Mouse (Mus musculus): ENCODE results near the gene Ndufaf3. TPM values are rescaled to one million over a fixed set of nuclear protein-coding genes. Genes with fewer than 3 reads are reported as not detected.
A peak's percentile ranks its signal among the peaks of the same experiment; 100 is the strongest.

The Ndufaf3 gene
- total and polyA plus RNA-seq, 2 experiments from 2014 or later: 56.9 to 93.8 TPM

DNA sequence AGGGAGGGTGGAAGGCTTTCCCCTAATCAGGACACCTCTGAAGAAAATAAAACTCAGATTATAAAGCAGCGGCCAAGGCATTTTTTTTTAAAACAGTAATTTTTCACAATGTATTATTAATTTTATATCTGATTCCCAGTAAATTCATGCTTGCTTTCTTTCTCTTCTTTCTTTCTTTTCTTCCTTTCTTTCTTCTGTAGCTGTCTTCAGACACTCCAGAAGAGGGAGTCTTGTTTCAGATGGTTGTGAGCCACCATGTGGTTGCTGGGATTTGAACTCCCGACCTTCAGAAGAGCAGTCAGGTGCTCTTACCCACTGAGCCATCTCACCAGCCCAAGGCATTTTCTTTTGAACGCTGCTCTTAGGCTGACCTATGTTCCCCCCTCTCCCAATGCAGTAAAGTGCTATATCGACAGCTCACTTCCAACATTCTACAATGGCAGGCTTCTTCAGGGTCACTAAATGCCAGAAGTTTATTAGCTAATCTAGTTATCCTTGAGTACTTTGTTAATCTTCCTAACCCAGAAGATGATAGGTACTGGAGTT lies 31.9 kb upstream of the Ndufaf3 start:
- DNase-seq (ENCODE audit: low spot score): peak; percentile 27
- ATAC-seq (ENCODE audit: low FRiP score): no peak
- Histone ChIP-seq H3K4me2 (ENCODE audit: low read depth, low read length, poor library complexity, severe bottlenecking) (no peak overlapping the region), H3K4me1 (ENCODE audit: insufficient read depth, low read length) (no peaks in the 10 kb centered on the region), H3K27ac (ENCODE audit: low read depth, low read length) (no peak overlapping the region), H3K36me3 (ENCODE audit: insufficient read depth, low read length) (peaks cover 14% of the 10 kb centered on the region), H3K27me3 (ENCODE audit: insufficient read depth, low read length) (no peaks in the 10 kb centered on the region), H3K9ac (replicated peaks; ENCODE audit: low read length, poor library complexity, severe bottlenecking) (no peak overlapping the region), H3K4me3 (ENCODE audit: low read depth, low read length) (no peak overlapping the region), H3K9me3 (ENCODE audit: low read length) (no peaks in the 10 kb centered on the region)
- 83% methylated on average over 4 of the region's 4 CpGs for WGBS
- no peak for TF ChIP-seq CTCF (IDR thresholded peaks at IDR 0.05)

DNA sequence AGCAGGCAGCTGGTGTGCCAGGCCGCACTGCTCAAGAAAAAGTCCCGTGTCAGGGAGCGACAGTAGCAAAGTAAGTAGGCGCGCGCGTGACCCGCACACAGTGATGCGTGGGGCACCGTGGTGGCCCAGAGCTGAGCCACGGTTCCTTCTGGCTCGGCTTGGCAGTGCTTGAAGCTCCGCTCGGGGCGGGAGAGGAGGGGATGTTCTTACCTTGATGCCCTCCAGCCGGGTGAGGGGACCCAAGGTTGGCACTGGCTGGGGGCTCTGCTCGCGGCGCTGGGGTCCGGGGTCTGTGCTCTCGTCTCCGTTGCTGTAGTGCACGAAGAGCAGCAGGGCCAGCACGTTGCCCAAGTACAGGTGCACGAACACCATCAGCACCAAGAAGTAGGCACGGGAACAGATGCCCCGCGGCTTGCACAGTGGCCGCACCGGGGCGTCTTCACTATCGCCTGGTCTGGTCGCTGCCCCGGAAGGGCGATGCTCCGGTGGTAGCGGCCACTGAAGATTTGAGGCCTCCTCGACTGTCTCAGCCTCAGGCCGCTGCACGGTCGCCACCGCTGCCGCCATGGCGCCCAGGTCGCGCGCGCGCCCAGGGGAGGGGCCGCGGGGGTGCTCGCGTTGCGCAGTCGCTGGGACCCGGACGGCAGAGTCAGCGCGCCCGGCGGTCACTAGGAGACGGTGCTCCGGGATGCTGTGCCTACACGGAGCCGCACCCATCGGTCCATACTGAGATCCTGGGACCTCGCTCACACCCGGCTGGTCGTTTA lies 29.9 kb upstream of the Ndufaf3 start, which contains the start of gene P4htm:
Gene P4htm, minus strand, starts transcription at position 670 of the 767 bp plus-strand sequence.
- WGBS: under 1% methylated on average over 62 of the region's 69 CpGs
- H3K27ac ChIP-seq (ENCODE audit: low read depth, low read length): peak within 1 kb of the TSS; percentile 85
- no peaks in the 10 kb centered on the region for H3K27me3 ChIP-seq (ENCODE audit: insufficient read depth, low read length)
- H3K4me3 ChIP-seq (ENCODE audit: low read depth, low read length): peak within 1 kb of the TSS; percentile 74
- no peaks in the 10 kb centered on the region; the same call in 1 of the 2 replicates for H3K36me3 ChIP-seq (ENCODE audit: insufficient read depth, low read length)
- ATAC-seq (ENCODE audit: low FRiP score): peak; percentile 89
- no peaks in the 10 kb centered on the region for H3K9me3 ChIP-seq (ENCODE audit: low read length)
- H3K4me1 ChIP-seq (ENCODE audit: insufficient read depth, low read length): no peaks in the 10 kb centered on the region
- peak; percentile 75 for DNase-seq (ENCODE audit: low spot score)
- peak within 1 kb of the TSS; percentile 87 for H3K9ac ChIP-seq (replicated peaks; ENCODE audit: low read length, poor library complexity, severe bottlenecking)
- H3K4me2 ChIP-seq (ENCODE audit: low read depth, low read length, poor library complexity, severe bottlenecking): peak within 1 kb of the TSS; percentile 94
- TF ChIP-seq CTCF (IDR thresholded peaks at IDR 0.05): no peak

DNA sequence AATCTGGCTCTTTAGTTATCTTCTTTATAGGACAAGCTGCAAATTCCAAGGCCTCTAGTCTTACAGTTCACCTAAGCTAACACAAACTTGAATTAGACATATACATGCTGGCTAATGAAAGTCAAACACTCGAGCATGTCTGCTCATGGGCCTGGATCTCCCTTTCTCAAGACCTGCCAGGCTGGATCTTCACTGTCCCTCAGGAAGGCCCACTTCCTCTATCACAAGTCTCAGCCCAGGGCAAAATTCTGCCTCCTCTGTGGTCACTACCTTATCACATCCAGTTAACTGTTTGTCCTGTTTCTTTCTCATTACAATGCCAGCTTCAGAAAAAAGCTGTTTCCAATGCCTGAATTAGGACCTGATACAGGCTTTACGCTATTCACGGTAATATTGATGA lies 27.1 kb upstream of the Ndufaf3 start:
- DNase-seq (ENCODE audit: low spot score) (no peak), ATAC-seq (ENCODE audit: low FRiP score) (no peak)
- no peaks in the 10 kb centered on the region for H3K4me1 ChIP-seq (ENCODE audit: insufficient read depth, low read length)
- H3K36me3 ChIP-seq (ENCODE audit: insufficient read depth, low read length): no peaks in the 10 kb centered on the region
- TF ChIP-seq CTCF (IDR thresholded peaks at IDR 0.05): no peak
- no peak overlapping the region for H3K27ac ChIP-seq (ENCODE audit: low read depth, low read length)
- H3K4me2 ChIP-seq (ENCODE audit: low read depth, low read length, poor library complexity, severe bottlenecking): no peak overlapping the region
- H3K4me3 ChIP-seq (ENCODE audit: low read depth, low read length): no peak overlapping the region
- no peak overlapping the region for H3K9ac ChIP-seq (replicated peaks; ENCODE audit: low read length, poor library complexity, severe bottlenecking)
- 87% methylated on average over 3 of the region's 3 CpGs for WGBS
- no peaks in the 10 kb centered on the region for H3K9me3 ChIP-seq (ENCODE audit: low read length)
- no peaks in the 10 kb centered on the region for H3K27me3 ChIP-seq (ENCODE audit: insufficient read depth, low read length)

DNA sequence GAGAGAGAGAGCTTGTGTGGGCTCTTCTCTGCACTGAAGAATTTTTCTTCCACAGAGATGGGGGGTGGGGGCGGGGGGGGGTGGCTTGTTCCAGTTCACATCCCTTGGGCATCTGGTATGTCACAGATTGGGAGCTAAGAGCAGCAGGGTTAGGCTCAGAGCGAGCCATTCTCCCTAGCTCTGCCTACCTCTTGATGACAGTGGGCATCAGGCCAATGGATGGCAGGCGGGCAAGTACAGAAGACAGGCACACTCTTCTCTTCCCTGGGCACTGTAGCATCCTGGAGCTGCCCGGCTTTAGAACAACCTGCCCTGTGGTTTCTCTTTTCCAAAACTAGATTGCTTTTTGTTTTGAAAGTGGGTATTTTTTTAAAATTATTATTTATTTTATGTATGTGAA lies 24.2 kb upstream of the Ndufaf3 start:
- 84% methylated on average over 4 of the region's 4 CpGs for WGBS
- Histone ChIP-seq H3K27ac (ENCODE audit: low read depth, low read length) (no peak overlapping the region), H3K36me3 (ENCODE audit: insufficient read depth, low read length) (no peaks in the 10 kb centered on the region), H3K4me1 (ENCODE audit: insufficient read depth, low read length) (peaks cover 26% of the 10 kb centered on the region), H3K4me2 (ENCODE audit: low read depth, low read length, poor library complexity, severe bottlenecking) (no peak overlapping the region), H3K9me3 (ENCODE audit: low read length) (no peaks in the 10 kb centered on the region), H3K4me3 (ENCODE audit: low read depth, low read length) (no peak overlapping the region), H3K9ac (replicated peaks; ENCODE audit: low read length, poor library complexity, severe bottlenecking) (no peak overlapping the region), H3K27me3 (ENCODE audit: insufficient read depth, low read length) (no peaks in the 10 kb centered on the region)
- DNase-seq (ENCODE audit: low spot score) (no peak), ATAC-seq (ENCODE audit: low FRiP score) (no peak)
- TF ChIP-seq CTCF (IDR thresholded peaks at IDR 0.05): no peak

DNA sequence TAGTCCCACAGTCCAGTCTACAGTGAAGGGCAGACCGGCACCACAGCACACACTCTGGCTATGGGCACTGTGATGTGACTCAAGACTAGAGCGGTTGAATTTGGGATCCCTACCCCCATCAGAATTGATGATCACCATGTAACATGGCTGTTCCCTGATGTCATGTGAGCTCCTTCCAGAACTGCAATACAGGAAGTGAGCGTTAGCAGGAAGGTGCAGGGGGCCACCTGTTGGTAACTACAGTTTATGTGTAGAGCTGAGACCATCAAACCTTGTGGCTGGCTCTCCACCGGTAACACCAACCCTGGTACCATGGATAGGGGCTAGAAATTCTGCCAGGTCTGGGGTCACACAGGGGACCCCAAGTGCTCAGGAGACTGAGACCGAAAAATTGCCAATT lies 22.0 kb upstream of the Ndufaf3 start:
- 65% methylated on average over 5 of the region's 5 CpGs for WGBS
- H3K27me3 ChIP-seq (ENCODE audit: insufficient read depth, low read length): no peaks in the 10 kb centered on the region
- ATAC-seq (ENCODE audit: low FRiP score) (peak; percentile 15; the same call in 1 of the 2 replicates), DNase-seq (ENCODE audit: low spot score) (peak; percentile 71)
- TF ChIP-seq CTCF (IDR thresholded peaks at IDR 0.05): peak; percentile 74
- no peak overlapping the region for H3K9ac ChIP-seq (replicated peaks; ENCODE audit: low read length, poor library complexity, severe bottlenecking)
- H3K27ac ChIP-seq (ENCODE audit: low read depth, low read length): peak overlapping the region; percentile 98
- no peaks in the 10 kb centered on the region for H3K36me3 ChIP-seq (ENCODE audit: insufficient read depth, low read length)
- no peak overlapping the region for H3K4me2 ChIP-seq (ENCODE audit: low read depth, low read length, poor library complexity, severe bottlenecking)
- H3K4me3 ChIP-seq (ENCODE audit: low read depth, low read length): no peak overlapping the region
- peaks cover 28% of the 10 kb centered on the region for H3K4me1 ChIP-seq (ENCODE audit: insufficient read depth, low read length)
- H3K9me3 ChIP-seq (ENCODE audit: low read length): no peaks in the 10 kb centered on the region

DNA sequence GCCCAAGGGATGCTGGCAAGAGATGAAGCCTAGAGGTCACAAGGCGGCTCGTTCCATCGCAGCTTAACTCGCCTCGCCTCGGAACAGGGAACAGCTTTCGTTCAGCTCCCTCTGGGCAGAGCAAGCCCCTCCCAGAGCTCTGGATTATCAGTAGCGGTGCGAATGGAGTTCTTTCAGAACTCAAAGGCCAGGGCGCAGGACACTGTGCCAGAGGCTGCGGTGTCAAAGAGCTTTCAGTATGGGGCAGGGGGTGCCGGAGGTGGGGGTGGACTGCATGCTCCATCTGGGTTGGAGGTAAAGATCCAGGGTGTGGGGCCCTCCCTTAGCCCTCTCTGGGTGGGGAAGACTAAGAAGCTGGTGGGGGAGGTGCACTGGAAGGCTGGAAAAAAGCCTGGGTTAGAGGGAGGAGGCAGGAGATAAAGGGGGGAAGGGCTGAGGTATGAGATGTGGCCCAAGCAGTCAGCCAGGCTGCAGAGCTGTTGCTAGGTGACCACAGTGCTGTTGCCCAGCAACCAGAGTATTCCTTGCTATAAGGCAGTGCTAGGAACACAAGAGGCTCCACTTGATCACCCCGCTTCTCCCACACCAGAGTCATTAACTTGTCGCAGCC lies 20.4 kb upstream of the Ndufaf3 start:
- peak overlapping the region; percentile 19 for H3K4me3 ChIP-seq (ENCODE audit: low read depth, low read length)
- 4% methylated on average over 14 of the region's 14 CpGs for WGBS
- H3K9me3 ChIP-seq (ENCODE audit: low read length): no peaks in the 10 kb centered on the region
- DNase-seq (ENCODE audit: low spot score) (peak; percentile 98), ATAC-seq (ENCODE audit: low FRiP score) (peak; percentile 96)
- 0 out of 2 replicates have a peak, but pooled peaks cover 4% of the 10 kb centered on the region for H3K36me3 ChIP-seq (ENCODE audit: insufficient read depth, low read length)
- TF ChIP-seq CTCF (IDR thresholded peaks at IDR 0.05): 0 out of 2 replicates have a peak, but pooled peaks have one; percentile 19
- H3K4me1 ChIP-seq (ENCODE audit: insufficient read depth, low read length): peaks cover 28% of the 10 kb centered on the region
- H3K4me2 ChIP-seq (ENCODE audit: low read depth, low read length, poor library complexity, severe bottlenecking): peak overlapping the region; percentile 55
- H3K9ac ChIP-seq (replicated peaks; ENCODE audit: low read length, poor library complexity, severe bottlenecking): peak overlapping the region; percentile 50
- H3K27me3 ChIP-seq (ENCODE audit: insufficient read depth, low read length): no peaks in the 10 kb centered on the region
- H3K27ac ChIP-seq (ENCODE audit: low read depth, low read length): peak overlapping the region; percentile 98
